Mouse (Mus musculus): ENCODE measurements around the gene Rsrc1.

DNA sequence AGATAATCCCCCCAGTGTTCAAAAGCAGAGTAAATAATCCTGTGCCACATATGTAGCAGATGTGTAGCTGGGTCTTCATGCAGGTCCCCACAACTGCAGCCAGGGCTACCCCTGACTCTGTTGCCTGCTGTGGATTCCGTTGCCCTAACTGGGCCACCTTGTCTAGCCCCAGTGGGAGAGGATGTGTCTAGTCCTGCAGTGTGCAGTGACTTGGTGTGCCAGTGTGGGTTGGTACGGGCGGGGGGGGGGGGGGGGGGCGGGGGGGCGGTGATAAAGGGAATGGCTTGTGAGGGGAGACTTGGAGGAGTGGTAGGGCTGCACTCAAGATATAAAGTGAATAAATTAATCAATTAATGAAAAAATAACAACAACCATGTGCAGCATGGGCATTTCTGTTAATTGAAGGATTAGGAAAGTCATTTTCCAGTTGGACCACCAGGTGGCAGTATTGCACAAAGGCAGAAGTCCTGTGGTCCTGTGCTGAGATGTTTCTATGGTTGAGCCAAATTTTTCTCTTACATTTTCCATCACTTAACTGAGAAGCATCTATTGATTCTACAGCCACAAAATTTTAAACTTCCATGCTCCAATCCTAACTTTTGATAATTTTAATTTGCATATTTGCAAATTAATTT, 371.1 kb downstream of the Rsrc1 start:
- TF ChIP-seq CTCF (IDR thresholded peaks at IDR 0.05; ENCODE audit: low read depth): peak; percentile 81
- no peak for TF ChIP-seq EP300 (IDR thresholded peaks at IDR 0.05; ENCODE audit: low read depth)

Measured in liver, embryonic 14.5 days (tissue).